Mouse (Mus musculus) MEL (cell line): ENCODE data around the gene Sepsecs. TPM values are rescaled to one million over a fixed set of nuclear protein-coding genes. Genes with fewer than 3 reads are reported as not detected.

ENCODE experiments used
- DNase-seq: peaks from one replicate; pipeline ENCODE4 v3.0.0; 2011; ENCODE audit warnings: low read depth, low spot score
- H3K27ac ChIP-seq: 2 replicates; pipeline ENCODE4 v1.5.1; 2012; ENCODE audit warnings: low read depth, mild to moderate bottlenecking, control low read depth, low read length, moderate library complexity; ENCODE audit not compliant: control insufficient read depth
- H3K27me3 ChIP-seq, 2 experiments: fragments of 150-350 bp in 1 of 2; sonication (generic) in 1 of 2; 2 replicates each; pipeline ENCODE4 v1.6.1; 2012; ENCODE audit warnings: low read length in 2 of 2, mild to moderate bottlenecking in 2 of 2, improper control_type of control experiment in 1 of 2, moderate library complexity in 1 of 2; ENCODE audit not compliant: insufficient read depth in 2 of 2, control insufficient read depth in 1 of 2
- H3K36me3 ChIP-seq, 2 experiments: 2 replicates each; pipeline ENCODE4 v1.6.1; 2012 to 2014; ENCODE audit warnings: low read length in 2 of 2, improper control_type of control experiment in 1 of 2, inconsistent platforms in 1 of 2, mild to moderate bottlenecking in 1 of 2; ENCODE audit not compliant: insufficient read depth in 2 of 2, control insufficient read depth in 1 of 2
- H3K4me1 ChIP-seq, 2 experiments: fragments of 150-350 bp in 1 of 2; sonication (generic) in 1 of 2; 2 replicates each; pipeline ENCODE4 v1.6.1; 2012; ENCODE audit warnings: low read length in 2 of 2, improper control_type of control experiment in 1 of 2, mild to moderate bottlenecking in 1 of 2; ENCODE audit not compliant: insufficient read depth in 2 of 2, control insufficient read depth in 1 of 2
- H3K4me3 ChIP-seq, 2 experiments: fragments of 150-350 bp in 1 of 2; sonication (generic) in 1 of 2; 2 replicates each; pipeline ENCODE4 v1.5.1; 2012; ENCODE audit warnings: low read depth in 2 of 2, low read length in 2 of 2, mild to moderate bottlenecking in 2 of 2, moderate library complexity in 2 of 2, control low read depth in 1 of 2, improper control_type of control experiment in 1 of 2; ENCODE audit not compliant: control insufficient read depth in 1 of 2, insufficient read depth in 1 of 2
- H3K79me2 ChIP-seq: 2 replicates; pipeline ENCODE4 v1.6.1; 2012; ENCODE audit warnings: mild to moderate bottlenecking, low read length, moderate library complexity; ENCODE audit not compliant: control insufficient read depth, poor library complexity, insufficient read depth
- H3K9ac ChIP-seq: 2 replicates; pipeline ENCODE4 v1.6.1; 2012; ENCODE audit warnings: low read depth, mild to moderate bottlenecking, control low read depth, low read length, moderate library complexity; ENCODE audit not compliant: control insufficient read depth, poor library complexity, severe bottlenecking
- H3K9me3 ChIP-seq: fragments of 150-350 bp; sonication (generic); replicated peaks from 2 replicates; pipeline ENCODE4 v1.6.1; 2012; ENCODE audit warnings: mild to moderate bottlenecking, low read length, improper control_type of control experiment, moderate library complexity; ENCODE audit not compliant: insufficient read depth
- CHD1 ChIP-seq: IDR thresholded peaks from 2 replicates; pipeline ENCODE4 v1.6.1; 2012; ENCODE audit warnings: low read depth, mild to moderate bottlenecking, inconsistent platforms, low read length, improper control_type of control experiment
- CTCF ChIP-seq, 3 experiments: IDR thresholded peaks in 2 of 3; conservative IDR thresholded peaks in 1 of 3; 2 replicates each; pipeline ENCODE4 v1.5.1; 2011 to 2012; ENCODE audit warnings: low read length in 3 of 3, low read depth in 2 of 3, mild to moderate bottlenecking in 2 of 3, improper control_type of control experiment in 1 of 3, inconsistent platforms in 1 of 3, mixed read lengths in 1 of 3, moderate library complexity in 1 of 3; ENCODE audit not compliant: control insufficient read depth in 1 of 3, insufficient read depth in 1 of 3, poor library complexity in 1 of 3, severe bottlenecking in 1 of 3
- E2F4 ChIP-seq: IDR thresholded peaks from 2 replicates; pipeline ENCODE4 v1.6.1; 2011; ENCODE audit warnings: low read depth, low read length, improper control_type of control experiment, borderline replicate concordance
- ELF1 ChIP-seq: IDR thresholded peaks from 2 replicates; pipeline ENCODE4 v1.6.1; 2014; ENCODE audit warnings: low read depth, mild to moderate bottlenecking, inconsistent platforms, low read length, improper control_type of control experiment, moderate library complexity
- ETS1 ChIP-seq: IDR thresholded peaks from 2 replicates; pipeline ENCODE4 v1.6.1; 2012; ENCODE audit warnings: low read depth, mild to moderate bottlenecking, inconsistent platforms, low read length, improper control_type of control experiment, moderate library complexity
- GATA1 ChIP-seq: IDR thresholded peaks from 2 replicates; pipeline ENCODE4 v1.6.1; 2011; ENCODE audit warnings: low read depth, low read length, improper control_type of control experiment
- HCFC1 ChIP-seq: IDR thresholded peaks from 2 replicates; pipeline ENCODE4 v1.6.1; 2012; ENCODE audit warnings: low read depth, mild to moderate bottlenecking, inconsistent platforms, low read length, improper control_type of control experiment, moderate library complexity
- JUND ChIP-seq: IDR thresholded peaks from 2 replicates; pipeline ENCODE4 v1.6.1; 2011; ENCODE audit warnings: low read depth, mild to moderate bottlenecking, improper control_type of control experiment, low read length
- MAFK ChIP-seq: IDR thresholded peaks from 2 replicates; pipeline ENCODE4 v1.6.1; 2011; ENCODE audit warnings: low read depth, mild to moderate bottlenecking, low read length, improper control_type of control experiment, borderline replicate concordance
- MAX ChIP-seq: IDR thresholded peaks from 2 replicates; pipeline ENCODE4 v1.6.1; 2011; ENCODE audit warnings: low read length, improper control_type of control experiment
- MAZ ChIP-seq: IDR thresholded peaks from 2 replicates; pipeline ENCODE4 v1.6.1; 2012; ENCODE audit warnings: low read depth, mild to moderate bottlenecking, inconsistent platforms, low read length, improper control_type of control experiment
- MEF2A ChIP-seq: IDR thresholded peaks from 2 replicates; pipeline ENCODE4 v1.6.1; 2014; ENCODE audit warnings: low read depth, mild to moderate bottlenecking, inconsistent platforms, low read length, improper control_type of control experiment; ENCODE audit not compliant: poor library complexity, insufficient replicate concordance, severe bottlenecking; ENCODE audit errors: extremely low read depth
- MYB ChIP-seq: IDR thresholded peaks from 2 replicates; pipeline ENCODE4 v1.6.1; 2011; ENCODE audit warnings: mild to moderate bottlenecking, low read depth, low read length, improper control_type of control experiment
- MYC ChIP-seq: IDR thresholded peaks from 2 replicates; pipeline ENCODE4 v1.6.1; 2011; ENCODE audit warnings: low read depth, mild to moderate bottlenecking, low read length, improper control_type of control experiment, moderate library complexity
- NELFE ChIP-seq: IDR thresholded peaks from 2 replicates; pipeline ENCODE4 v1.6.1; 2011; ENCODE audit warnings: low read depth, low read length, improper control_type of control experiment
- NRF1 ChIP-seq: IDR thresholded peaks from 2 replicates; pipeline ENCODE4 v1.6.1; 2014; ENCODE audit warnings: low read depth, mild to moderate bottlenecking, inconsistent platforms, low read length, improper control_type of control experiment, moderate library complexity; ENCODE audit not compliant: poor library complexity, insufficient read depth, severe bottlenecking
- POLR2A ChIP-seq, 2 experiments: IDR thresholded peaks; 2 replicates each; pipeline ENCODE4 v1.6.1; 2011 to 2012; ENCODE audit warnings: low read length in 2 of 2, mild to moderate bottlenecking in 2 of 2, control low read depth in 1 of 2, improper control_type of control experiment in 1 of 2, low read depth in 1 of 2, moderate library complexity in 1 of 2; ENCODE audit not compliant: control insufficient read depth in 1 of 2, insufficient read depth in 1 of 2, poor library complexity in 1 of 2
- POLR2AphosphoS2 ChIP-seq: IDR thresholded peaks from 2 replicates; pipeline ENCODE4 v1.6.1; 2011; ENCODE audit warnings: low read length, improper control_type of control experiment
- POLR2AphosphoS5 ChIP-seq: IDR thresholded peaks from 2 replicates; pipeline ENCODE4 v1.6.1; 2012; ENCODE audit warnings: low read depth, borderline replicate concordance, mild to moderate bottlenecking, inconsistent platforms, low read length, moderate library complexity, mixed read lengths
- RCOR1 ChIP-seq: IDR thresholded peaks from 2 replicates; pipeline ENCODE4 v1.6.1; 2012; ENCODE audit warnings: low read depth, mild to moderate bottlenecking, inconsistent platforms, low read length, improper control_type of control experiment
- SIN3A ChIP-seq: IDR thresholded peaks from 2 replicates; pipeline ENCODE4 v1.6.1; 2012; ENCODE audit warnings: low read length, improper control_type of control experiment, inconsistent platforms
- TBP ChIP-seq: IDR thresholded peaks from 2 replicates; pipeline ENCODE4 v1.8.0; 2011; ENCODE audit warnings: low read depth, low read length, improper control_type of control experiment
- UBTF ChIP-seq: IDR thresholded peaks from 2 replicates; pipeline ENCODE4 v1.6.1; 2012; ENCODE audit warnings: low read depth, mild to moderate bottlenecking, inconsistent platforms, low read length, improper control_type of control experiment, moderate library complexity, borderline replicate concordance; ENCODE audit not compliant: insufficient read depth
- ZC3H11A ChIP-seq: IDR thresholded peaks from 2 replicates; pipeline ENCODE4 v1.6.1; 2012; ENCODE audit warnings: low read depth, mild to moderate bottlenecking, inconsistent platforms, low read length, improper control_type of control experiment
- polyA plus RNA-seq, 2 experiments: library from polyadenylated mRNA; stranded (reverse) in 1 of 2; unstranded in 1 of 2; fragments of >175 nt in 1 of 2; fragments of >200 nt in 1 of 2; gene quantifications; 2 replicates each; pipeline versions ENCODE4 v1.2.1 to v1.2.4; 2012; ENCODE audit warnings: low replicate concordance in 2 of 2, low read depth in 1 of 2; ENCODE audit not compliant: insufficient read length in 2 of 2, insufficient read depth in 1 of 2, missing spikeins in 1 of 2
- total RNA-seq: library from RNA; depleted of rRNA; stranded (reverse); fragments of 300-350 nt; gene quantifications from 2 replicates; pipeline ENCODE4 v1.2.3, GENCODE M21; 2012

Gene Sepsecs
- total and polyA plus RNA-seq, 3 experiments, result 11.8 to 12.2 TPM; not detected in 1

- no peak for DNase-seq
- Histone ChIP-seq H3K4me3 (no peak overlapping the region), H3K9ac (no peak overlapping the region), H3K79me2 (no peaks in the 10 kb centered on the region), H3K36me3 (no peaks in the 10 kb centered on the region), H3K27me3 (no peaks in the 10 kb centered on the region; a peak in 1 of 4 replicates), H3K4me1 (no peaks in the 10 kb centered on the region), H3K9me3 (no peaks in the 10 kb centered on the region), H3K27ac (no peak overlapping the region)
- TF ChIP-seq UBTF (no peak), POLR2AphosphoS2 (no peak), MAX (no peak), SIN3A (no peak), MAFK (no peak), E2F4 (no peak), MAZ (no peak), HCFC1 (no peak)
Measured at GRCm38 (mm10) chr5:52618348-52619270, 50.9 kb downstream of the Sepsecs start.

GRCm38 (mm10) chr5:52617711-52618347, 51.7 kb downstream of the Sepsecs start:
- H3K9me3 ChIP-seq, result no peaks in the 10 kb centered on the region
- DNase-seq, result no peak
- no peak overlapping the region for H3K9ac ChIP-seq
- H3K27ac ChIP-seq, result no peak overlapping the region
- no peaks in the 10 kb centered on the region; a peak in 1 of 4 replicates for H3K27me3 ChIP-seq
- H3K79me2 ChIP-seq, result no peaks in the 10 kb centered on the region
- no peak for TF ChIP-seq JUND
- TF ChIP-seq CHD1, result no peak
- no peak for TF ChIP-seq MEF2A
- TF ChIP-seq NRF1, result no peak
- TF ChIP-seq UBTF, result no peak
- no peak for TF ChIP-seq MYC
- TF ChIP-seq TBP, result no peak
- TF ChIP-seq GATA1, result no peak
- TF ChIP-seq ETS1, result no peak
- no peak for TF ChIP-seq RCOR1
- TF ChIP-seq ELF1, result no peak
- TF ChIP-seq NELFE, result no peak
- TF ChIP-seq CTCF (IDR thresholded peaks at IDR 0.05 in 2 of 3, conservative IDR thresholded peaks at IDR 0.05 in 1 of 3; ENCODE audit: control insufficient read depth in 1 of 3, insufficient read depth in 1 of 3, low read depth in 2 of 3, low read length in 3 of 3, poor library complexity in 1 of 3, severe bottlenecking in 1 of 3), result no peak
- no peak for TF ChIP-seq HCFC1
- no peak for TF ChIP-seq ZC3H11A
- TF ChIP-seq POLR2A (IDR thresholded peaks at IDR 0.05; ENCODE audit: control insufficient read depth in 1 of 2, insufficient read depth in 1 of 2, low read depth in 1 of 2, low read length in 2 of 2, poor library complexity in 1 of 2), result no peak
- no peak for TF ChIP-seq MYB
- TF ChIP-seq POLR2AphosphoS5, result no peak
- H3K4me1 ChIP-seq, result no peaks in the 10 kb centered on the region
- H3K4me3 ChIP-seq, result no peak overlapping the region
- H3K36me3 ChIP-seq, result no peaks in the 10 kb centered on the region
